Mouse (Mus musculus) myocyte (in vitro differentiated cells): ENCODE results near the gene Gm34302. TPM values are rescaled to one million over a fixed set of nuclear protein-coding genes. Genes with fewer than 3 reads are reported as not detected.

Experiments
- H3K27me3 ChIP-seq: one replicate; pipeline ENCODE4 v1.6.1; 2011; ENCODE audit not compliant: control insufficient read depth, insufficient read depth, insufficient read length
- H3K36me3 ChIP-seq: one replicate; pipeline ENCODE4 v1.6.1; 2011; ENCODE audit not compliant: control insufficient read depth, insufficient read depth
- H3K4me2 ChIP-seq: one replicate; pipeline ENCODE4 v1.6.1; 2011; ENCODE audit warnings: low read depth, control low read depth
- H3K4me3 ChIP-seq: one replicate; pipeline ENCODE4 v1.5.1; 2011; ENCODE audit warnings: mild to moderate bottlenecking, control low read depth, moderate library complexity
- H3K79me2 ChIP-seq: one replicate; pipeline ENCODE4 v1.6.1; 2011; ENCODE audit not compliant: control insufficient read depth, insufficient read depth
- H3ac ChIP-seq: one replicate; pipeline ENCODE4 v1.6.1; 2011; ENCODE audit not compliant: control insufficient read depth, insufficient read length
- CEBPB ChIP-seq: IDR thresholded peaks from 2 replicates; pipeline ENCODE4 v1.6.1; 2011; ENCODE audit warnings: mild to moderate bottlenecking, moderate library complexity; ENCODE audit not compliant: poor library complexity, insufficient read depth, severe bottlenecking
- E2F4 ChIP-seq: IDR thresholded peaks from one replicate; pipeline ENCODE4 v1.6.1; 2011; ENCODE audit warnings: mild to moderate bottlenecking, control low read depth, moderate library complexity; ENCODE audit not compliant: insufficient read depth
- MAX ChIP-seq: IDR thresholded peaks from one replicate; pipeline ENCODE4 v1.6.1; 2011; ENCODE audit warnings: low read depth, mild to moderate bottlenecking, control low read depth
- MYOD1 ChIP-seq, 3 experiments: IDR thresholded peaks; one replicate each; pipeline ENCODE4 v1.6.1; 2011; ENCODE audit warnings: control low read depth in 2 of 3, low read depth in 2 of 3, mild to moderate bottlenecking in 2 of 3, moderate library complexity in 1 of 3; ENCODE audit not compliant: insufficient read length in 2 of 3, control insufficient read depth in 1 of 3
- MYOG ChIP-seq, 3 experiments: IDR thresholded peaks; one replicate each; pipeline ENCODE4 v1.6.1; 2011; ENCODE audit warnings: control low read depth in 2 of 3, low read depth in 2 of 3, mild to moderate bottlenecking in 2 of 3; ENCODE audit not compliant: insufficient read length in 2 of 3, control insufficient read depth in 1 of 3, insufficient read depth in 1 of 3
- POLR2A ChIP-seq: IDR thresholded peaks from one replicate; pipeline ENCODE4 v1.6.1; 2011; ENCODE audit warnings: low read depth, mild to moderate bottlenecking, control low read depth, moderate library complexity; ENCODE audit not compliant: insufficient read length
- POLR2AphosphoS2 ChIP-seq: IDR thresholded peaks from one replicate; pipeline ENCODE4 v1.6.1; 2011; ENCODE audit warnings: low read depth, control low read depth; ENCODE audit not compliant: insufficient read length
- REST ChIP-seq: IDR thresholded peaks from one replicate; pipeline ENCODE4 v1.6.1; 2011; ENCODE audit warnings: mild to moderate bottlenecking, control low read depth, moderate library complexity; ENCODE audit not compliant: insufficient read depth, insufficient read length
- SRF ChIP-seq: IDR thresholded peaks from one replicate; pipeline ENCODE4 v1.6.1; 2011; ENCODE audit warnings: low read depth; ENCODE audit not compliant: control insufficient read depth, insufficient read length
- TCF12 ChIP-seq: IDR thresholded peaks from one replicate; pipeline ENCODE4 v1.6.1; 2011; ENCODE audit warnings: mild to moderate bottlenecking, control low read depth; ENCODE audit not compliant: poor library complexity, insufficient read depth, severe bottlenecking
- TCF3 ChIP-seq: IDR thresholded peaks from one replicate; pipeline ENCODE4 v1.6.1; 2011; ENCODE audit warnings: low read depth, control low read depth; ENCODE audit not compliant: insufficient read length
- USF1 ChIP-seq: IDR thresholded peaks from one replicate; pipeline ENCODE4 v1.6.1; 2011; ENCODE audit warnings: low read depth, mild to moderate bottlenecking, control low read depth, moderate library complexity
- polyA plus RNA-seq: library from polyadenylated mRNA; unstranded; fragments of >200 nt; fragmentation: generic; extraction: Trizol; gene quantifications from one replicate; pipeline ENCODE4 v1.2.1, GENCODE M21; 2012; ENCODE audit warnings: missing spikeins

Gm34302 gene
- polyA plus RNA-seq, 1 experiment: 1.5 TPM

- TF ChIP-seq USF1 (no peak), REST (no peak), TCF3 (no peak), SRF (no peak), MYOD1 (IDR thresholded peaks at IDR 0.05; ENCODE audit: control insufficient read depth in 1 of 3, insufficient read length in 2 of 3, low read depth in 2 of 3) (no peak), E2F4 (no peak), POLR2AphosphoS2 (no peak), MYOG (IDR thresholded peaks at IDR 0.05; ENCODE audit: control insufficient read depth in 1 of 3, insufficient read depth in 1 of 3, insufficient read length in 2 of 3, low read depth in 2 of 3) (no peak), MAX (no peak), POLR2A (no peak)
- Histone ChIP-seq H3ac (no peak overlapping the region), H3K36me3 (no peaks in the 10 kb centered on the region), H3K79me2 (no peaks in the 10 kb centered on the region), H3K4me3 (no peak overlapping the region), H3K27me3 (no peaks in the 10 kb centered on the region), H3K4me2 (no peak overlapping the region)
These were observed 25.2 kb upstream of the Gm34302 start for GRCm38 (mm10) chr3:63508924-63509323.

DNA sequence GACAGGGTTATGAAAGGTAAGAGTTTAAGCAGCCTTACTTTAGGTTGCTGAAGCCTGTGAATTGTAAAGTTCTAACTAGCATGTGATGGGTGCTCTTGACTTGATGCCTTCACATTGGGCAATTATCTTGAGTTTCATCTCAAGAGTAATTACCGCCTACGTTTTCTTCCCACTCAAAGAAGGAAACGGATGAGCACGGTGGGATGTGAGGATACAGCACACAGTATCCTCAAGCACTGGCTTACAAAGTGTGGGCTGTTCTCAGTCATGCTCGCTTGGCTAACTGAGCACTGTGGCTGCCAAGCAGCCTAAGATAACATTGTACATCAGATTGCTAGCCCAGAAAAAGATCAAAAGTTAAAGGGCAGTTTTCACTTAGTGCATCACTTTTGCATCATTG, 20.8 kb upstream of the Gm34302 start:
- H3K27me3 ChIP-seq: no peaks in the 10 kb centered on the region
- H3K4me2 ChIP-seq: no peak overlapping the region
- no peaks in the 10 kb centered on the region for H3K36me3 ChIP-seq
- TF ChIP-seq USF1 (no peak), SRF (no peak), REST (no peak), E2F4 (no peak), MAX (no peak), MYOD1 (IDR thresholded peaks at IDR 0.05; ENCODE audit: control insufficient read depth in 1 of 3, insufficient read length in 2 of 3, low read depth in 2 of 3) (no peak)
- H3ac ChIP-seq: no peak overlapping the region
- no peaks in the 10 kb centered on the region for H3K79me2 ChIP-seq
- no peak overlapping the region for H3K4me3 ChIP-seq

DNA sequence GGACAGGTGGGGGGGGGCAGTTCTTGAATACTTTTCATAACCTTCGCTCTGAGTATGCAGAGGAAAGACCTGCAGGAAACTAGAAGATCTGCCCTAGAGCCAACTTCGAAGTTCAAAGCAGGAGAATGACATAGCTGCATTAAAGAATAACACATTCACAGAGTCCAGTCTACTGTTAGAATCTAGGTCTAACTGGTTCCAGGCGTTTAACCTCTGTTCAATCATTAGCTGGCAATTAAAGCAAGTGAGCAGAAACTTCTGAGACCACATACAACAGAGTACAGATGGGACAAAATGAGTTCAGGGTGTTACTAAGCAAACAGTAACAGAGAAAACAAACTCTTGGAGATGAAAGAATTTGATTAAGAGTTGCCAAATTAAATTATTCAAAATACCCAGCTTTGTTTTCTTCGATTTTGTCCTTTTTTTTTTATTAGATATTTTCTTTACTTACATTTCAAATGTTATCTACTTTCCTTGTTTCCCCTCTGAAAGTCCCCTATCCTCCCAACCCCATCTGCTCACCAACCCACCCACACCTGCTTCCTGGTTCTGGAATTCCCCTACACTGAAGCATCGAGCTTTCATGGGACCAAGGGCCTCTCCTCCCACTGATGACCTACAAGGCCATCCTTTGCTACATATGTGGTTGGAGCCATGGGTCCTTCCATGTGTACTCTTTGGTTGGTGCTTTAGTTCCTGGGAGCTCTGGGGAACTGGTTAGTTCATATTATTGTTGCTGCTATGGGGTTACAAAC, 11.1 kb upstream of the Gm34302 start:
- no peak overlapping the region for H3ac ChIP-seq
- no peaks in the 10 kb centered on the region for H3K79me2 ChIP-seq
- no peak overlapping the region for H3K4me3 ChIP-seq

GRCm38 (mm10) chr3:63493563-63493962, 9.9 kb upstream of the Gm34302 start:
- H3K79me2 ChIP-seq: no peaks in the 10 kb centered on the region
- no peak overlapping the region for H3ac ChIP-seq
- TF ChIP-seq MAX (no peak), E2F4 (no peak), TCF3 (no peak), TCF12 (no peak), POLR2A (no peak), SRF (no peak), REST (no peak)
- H3K4me2 ChIP-seq: no peak overlapping the region
- no peaks in the 10 kb centered on the region for H3K27me3 ChIP-seq
- H3K36me3 ChIP-seq: no peaks in the 10 kb centered on the region
- H3K4me3 ChIP-seq: no peak overlapping the region

More for the DNA sequence above, 11.1 kb upstream of the Gm34302 start:
- Histone ChIP-seq H3K36me3 (no peaks in the 10 kb centered on the region), H3K4me2 (no peak overlapping the region), H3K27me3 (no peaks in the 10 kb centered on the region)
- no peak for TF ChIP-seq MYOG (IDR thresholded peaks at IDR 0.05; ENCODE audit: control insufficient read depth in 1 of 3, insufficient read depth in 1 of 3, insufficient read length in 2 of 3, low read depth in 2 of 3)
- no peak for TF ChIP-seq CEBPB
- TF ChIP-seq REST: no peak
- no peak for TF ChIP-seq MYOD1 (IDR thresholded peaks at IDR 0.05; ENCODE audit: control insufficient read depth in 1 of 3, insufficient read length in 2 of 3, low read depth in 2 of 3)
- TF ChIP-seq TCF3: no peak
- TF ChIP-seq POLR2AphosphoS2: no peak

GRCm38 (mm10) chr3:63440426-63441125, 43.1 kb downstream of the Gm34302 start:
- H3ac ChIP-seq: no peak overlapping the region
- no peak overlapping the region for H3K4me3 ChIP-seq
- H3K36me3 ChIP-seq: no peaks in the 10 kb centered on the region
- H3K4me2 ChIP-seq: peak overlapping the region; percentile 48
- no peaks in the 10 kb centered on the region for H3K79me2 ChIP-seq
- TF ChIP-seq USF1 (no peak), MYOD1 (IDR thresholded peaks at IDR 0.05; ENCODE audit: control insufficient read depth in 1 of 3, insufficient read length in 2 of 3, low read depth in 2 of 3) (no peak), POLR2AphosphoS2 (no peak), MYOG (IDR thresholded peaks at IDR 0.05; ENCODE audit: control insufficient read depth in 1 of 3, insufficient read depth in 1 of 3, insufficient read length in 2 of 3, low read depth in 2 of 3) (no peak), SRF (no peak), MAX (no peak), TCF12 (no peak), POLR2A (no peak), CEBPB (no peak), REST (no peak), E2F4 (no peak), TCF3 (no peak)
- no peaks in the 10 kb centered on the region for H3K27me3 ChIP-seq
